Mouse (Mus musculus): ENCODE results near the gene Bmpr1b. TPM values are rescaled to one million over a fixed set of nuclear protein-coding genes. Genes with fewer than 3 reads are reported as not detected.

The Bmpr1b gene
- polyA plus RNA-seq, 1 experiment from 2014 or later: 1.1 TPM

- Histone ChIP-seq H3K9ac (ENCODE audit: low read depth, low read length) (no peak overlapping the region), H3K9me3 (ENCODE audit: control insufficient read depth, low read length) (no peaks in the 10 kb centered on the region), H3K4me2 (no peak overlapping the region), H3K4me1 (replicated peaks; ENCODE audit: control insufficient read depth, insufficient read depth, low read length) (no peaks in the 10 kb centered on the region), H3K27me3 (replicated peaks; ENCODE audit: control insufficient read depth, insufficient read depth, low read length) (no peaks in the 10 kb centered on the region), H3K27ac (ENCODE audit: low read depth, low read length) (no peak overlapping the region), H3K4me3 (ENCODE audit: low read depth, low read length) (no peak overlapping the region), H3K36me3 (ENCODE audit: control insufficient read depth, insufficient read depth, low read length) (no peaks in the 10 kb centered on the region)
- DNase-seq (ENCODE audit: low spot score) (no peak), ATAC-seq (replicated peaks; ENCODE audit: low FRiP score) (no peak)
- 55% methylated on average over 3 of the region's 3 CpGs for WGBS
These were observed 297.4 kb downstream of the Bmpr1b start for GRCm38 (mm10) chr3:141871805-141872204.

GRCm38 (mm10) chr3:141862816-141863461 lies 306.3 kb downstream of the Bmpr1b start:
- H3K9ac ChIP-seq (ENCODE audit: low read depth, low read length): no peak overlapping the region
- no peak overlapping the region for H3K27ac ChIP-seq (ENCODE audit: low read depth, low read length)
- no peaks in the 10 kb centered on the region for H3K27me3 ChIP-seq (replicated peaks; ENCODE audit: control insufficient read depth, insufficient read depth, low read length)
- ATAC-seq (replicated peaks; ENCODE audit: low FRiP score) (peak; percentile 56), DNase-seq (ENCODE audit: low spot score) (peak; percentile 32)
- no peak overlapping the region for H3K4me2 ChIP-seq
- H3K4me1 ChIP-seq (replicated peaks; ENCODE audit: control insufficient read depth, insufficient read depth, low read length): no peaks in the 10 kb centered on the region
- H3K4me3 ChIP-seq (ENCODE audit: low read depth, low read length): no peak overlapping the region
- H3K9me3 ChIP-seq (ENCODE audit: control insufficient read depth, low read length): no peaks in the 10 kb centered on the region
- no peaks in the 10 kb centered on the region for H3K36me3 ChIP-seq (ENCODE audit: control insufficient read depth, insufficient read depth, low read length)
- WGBS: 19% methylated on average over 13 of the region's 13 CpGs

- no peaks in the 10 kb centered on the region for H3K4me1 ChIP-seq (replicated peaks; ENCODE audit: control insufficient read depth, insufficient read depth, low read length)
- no peaks in the 10 kb centered on the region for H3K27me3 ChIP-seq (replicated peaks; ENCODE audit: control insufficient read depth, insufficient read depth, low read length)
- H3K9ac ChIP-seq (ENCODE audit: low read depth, low read length): no peak overlapping the region
- H3K36me3 ChIP-seq (ENCODE audit: control insufficient read depth, insufficient read depth, low read length): no peaks in the 10 kb centered on the region
- ATAC-seq (replicated peaks; ENCODE audit: low FRiP score) (no peak), DNase-seq (ENCODE audit: low spot score) (no peak)
- no peak overlapping the region for H3K27ac ChIP-seq (ENCODE audit: low read depth, low read length)
- H3K9me3 ChIP-seq (ENCODE audit: control insufficient read depth, low read length): no peaks in the 10 kb centered on the region
- no peak overlapping the region for H3K4me3 ChIP-seq (ENCODE audit: low read depth, low read length)
- 84% methylated on average over 8 of the region's 8 CpGs for WGBS
- no peak overlapping the region for H3K4me2 ChIP-seq
These were observed 312.1 kb downstream of the Bmpr1b start for GRCm38 (mm10) chr3:141857123-141857522.

GRCm38 (mm10) chr3:141854339-141854738 lies 314.9 kb downstream of the Bmpr1b start:
- no peak overlapping the region for H3K27ac ChIP-seq (ENCODE audit: low read depth, low read length)
- H3K9ac ChIP-seq (ENCODE audit: low read depth, low read length): no peak overlapping the region
- H3K27me3 ChIP-seq (replicated peaks; ENCODE audit: control insufficient read depth, insufficient read depth, low read length): no peaks in the 10 kb centered on the region
- H3K9me3 ChIP-seq (ENCODE audit: control insufficient read depth, low read length): no peaks in the 10 kb centered on the region
- H3K36me3 ChIP-seq (ENCODE audit: control insufficient read depth, insufficient read depth, low read length): no peaks in the 10 kb centered on the region
- no peaks in the 10 kb centered on the region for H3K4me1 ChIP-seq (replicated peaks; ENCODE audit: control insufficient read depth, insufficient read depth, low read length)
- DNase-seq (ENCODE audit: low spot score) (no peak), ATAC-seq (replicated peaks; ENCODE audit: low FRiP score) (no peak)
- no peak overlapping the region for H3K4me2 ChIP-seq
- WGBS: 75% methylated on average over 4 of the region's 4 CpGs
- no peak overlapping the region for H3K4me3 ChIP-seq (ENCODE audit: low read depth, low read length)

- H3K27me3 ChIP-seq (replicated peaks; ENCODE audit: control insufficient read depth, insufficient read depth, low read length): no peaks in the 10 kb centered on the region
- no peak overlapping the region for H3K4me3 ChIP-seq (ENCODE audit: low read depth, low read length)
- H3K9me3 ChIP-seq (ENCODE audit: control insufficient read depth, low read length): no peaks in the 10 kb centered on the region
- ATAC-seq (replicated peaks; ENCODE audit: low FRiP score): no peak
- no peaks in the 10 kb centered on the region for H3K36me3 ChIP-seq (ENCODE audit: control insufficient read depth, insufficient read depth, low read length)
- H3K27ac ChIP-seq (ENCODE audit: low read depth, low read length): no peak overlapping the region
- no peak for DNase-seq (ENCODE audit: low spot score)
- 72% methylated on average over 7 of the region's 7 CpGs for WGBS
- H3K4me2 ChIP-seq: no peak overlapping the region
- no peaks in the 10 kb centered on the region for H3K4me1 ChIP-seq (replicated peaks; ENCODE audit: control insufficient read depth, insufficient read depth, low read length)
- H3K9ac ChIP-seq (ENCODE audit: low read depth, low read length): no peak overlapping the region
These were observed 319.1 kb downstream of the Bmpr1b start for GRCm38 (mm10) chr3:141850141-141850540.

- H3K36me3 ChIP-seq (ENCODE audit: control insufficient read depth, insufficient read depth, low read length): no peaks in the 10 kb centered on the region
- H3K27me3 ChIP-seq (replicated peaks; ENCODE audit: control insufficient read depth, insufficient read depth, low read length): no peaks in the 10 kb centered on the region
- no peak overlapping the region for H3K4me3 ChIP-seq (ENCODE audit: low read depth, low read length)
- H3K9ac ChIP-seq (ENCODE audit: low read depth, low read length): no peak overlapping the region
- no peaks in the 10 kb centered on the region for H3K4me1 ChIP-seq (replicated peaks; ENCODE audit: control insufficient read depth, insufficient read depth, low read length)
- no peak overlapping the region for H3K27ac ChIP-seq (ENCODE audit: low read depth, low read length)
- no peak overlapping the region for H3K4me2 ChIP-seq
- 77% methylated on average over 1 of the region's 1 CpGs for WGBS
- no peaks in the 10 kb centered on the region for H3K9me3 ChIP-seq (ENCODE audit: control insufficient read depth, low read length)
- ATAC-seq (replicated peaks; ENCODE audit: low FRiP score) (no peak), DNase-seq (ENCODE audit: low spot score) (no peak)
These were observed 320.0 kb downstream of the Bmpr1b start for GRCm38 (mm10) chr3:141849206-141849605.

GRCm38 (mm10) chr3:141838864-141839263 lies 330.4 kb downstream of the Bmpr1b start:
- no peaks in the 10 kb centered on the region for H3K27me3 ChIP-seq (replicated peaks; ENCODE audit: control insufficient read depth, insufficient read depth, low read length)
- H3K4me2 ChIP-seq: no peak overlapping the region
- DNase-seq (ENCODE audit: low spot score): no peak
- H3K36me3 ChIP-seq (ENCODE audit: control insufficient read depth, insufficient read depth, low read length): no peaks in the 10 kb centered on the region
- no peak overlapping the region for H3K27ac ChIP-seq (ENCODE audit: low read depth, low read length)
- no peak overlapping the region for H3K9ac ChIP-seq (ENCODE audit: low read depth, low read length)
- ATAC-seq (replicated peaks; ENCODE audit: low FRiP score): no peak
- no peaks in the 10 kb centered on the region for H3K4me1 ChIP-seq (replicated peaks; ENCODE audit: control insufficient read depth, insufficient read depth, low read length)
- H3K4me3 ChIP-seq (ENCODE audit: low read depth, low read length): no peak overlapping the region
- WGBS: 38% methylated on average over 7 of the region's 7 CpGs
- no peaks in the 10 kb centered on the region for H3K9me3 ChIP-seq (ENCODE audit: control insufficient read depth, low read length)

GRCm38 (mm10) chr3:141831135-141831534 lies 338.1 kb downstream of the Bmpr1b start:
- no peaks in the 10 kb centered on the region for H3K9me3 ChIP-seq (ENCODE audit: control insufficient read depth, low read length)
- WGBS: 25% methylated on average over 3 of the region's 3 CpGs
- no peaks in the 10 kb centered on the region for H3K27me3 ChIP-seq (replicated peaks; ENCODE audit: control insufficient read depth, insufficient read depth, low read length)
- H3K4me1 ChIP-seq (replicated peaks; ENCODE audit: control insufficient read depth, insufficient read depth, low read length): no peaks in the 10 kb centered on the region
- no peak overlapping the region for H3K9ac ChIP-seq (ENCODE audit: low read depth, low read length)
- H3K4me2 ChIP-seq: no peak overlapping the region
- no peak for DNase-seq (ENCODE audit: low spot score)
- no peak overlapping the region for H3K27ac ChIP-seq (ENCODE audit: low read depth, low read length)
- no peak for ATAC-seq (replicated peaks; ENCODE audit: low FRiP score)
- H3K4me3 ChIP-seq (ENCODE audit: low read depth, low read length): no peak overlapping the region
- H3K36me3 ChIP-seq (ENCODE audit: control insufficient read depth, insufficient read depth, low read length): no peaks in the 10 kb centered on the region

- Histone ChIP-seq H3K4me2 (no peak overlapping the region), H3K4me3 (ENCODE audit: low read depth, low read length) (no peak overlapping the region), H3K9me3 (ENCODE audit: control insufficient read depth, low read length) (no peaks in the 10 kb centered on the region), H3K36me3 (ENCODE audit: control insufficient read depth, insufficient read depth, low read length) (no peaks in the 10 kb centered on the region), H3K27me3 (replicated peaks; ENCODE audit: control insufficient read depth, insufficient read depth, low read length) (no peaks in the 10 kb centered on the region), H3K27ac (ENCODE audit: low read depth, low read length) (no peak overlapping the region), H3K4me1 (replicated peaks; ENCODE audit: control insufficient read depth, insufficient read depth, low read length) (no peaks in the 10 kb centered on the region), H3K9ac (ENCODE audit: low read depth, low read length) (no peak overlapping the region)
- DNase-seq (ENCODE audit: low spot score) (no peak), ATAC-seq (replicated peaks; ENCODE audit: low FRiP score) (no peak)
- WGBS: 78% methylated on average over 5 of the region's 5 CpGs
These were observed 340.9 kb downstream of the Bmpr1b start for GRCm38 (mm10) chr3:141828301-141828700.

Measured in liver, embryonic 11.5 days (tissue).